Mouse (Mus musculus) ES-Bruce4 (cell line): ENCODE measurements around the gene Clec16a.

Experiments used
- EP300 ChIP-seq: IDR thresholded peaks from 2 replicates; pipeline ENCODE4 v1.6.1; 2011; ENCODE audit warnings: low read depth, low read length; ENCODE audit not compliant: insufficient read depth
- POLR2A ChIP-seq: IDR thresholded peaks from one replicate; pipeline ENCODE4 v1.8.1; 2011; ENCODE audit warnings: low read length; ENCODE audit not compliant: insufficient read depth

DNA sequence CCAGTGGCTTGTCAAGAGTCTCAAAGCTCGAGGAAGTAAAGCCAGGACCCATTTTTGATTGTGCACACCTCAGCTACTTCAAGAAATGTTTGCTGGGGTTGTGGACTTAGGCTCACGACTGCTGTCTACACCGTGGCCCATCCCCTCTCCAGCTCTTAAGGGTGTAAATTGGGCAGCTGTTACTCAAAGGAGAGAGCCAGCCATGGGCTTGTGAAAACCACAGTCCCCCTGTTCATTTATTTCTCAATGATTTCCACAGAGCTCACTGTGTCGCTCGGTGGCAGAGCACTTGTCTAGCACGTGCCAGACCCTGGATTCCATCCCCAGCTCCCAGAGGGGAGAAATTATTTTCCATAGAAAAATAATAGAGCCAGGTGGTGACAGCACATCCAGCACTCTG is 211.0 kb downstream of the Clec16a start:
- TF ChIP-seq POLR2A: no peak
- TF ChIP-seq EP300: no peak
